Mouse (Mus musculus): Measurements from ENCODE around the gene Sardh. TPM values are rescaled to one million over a fixed set of nuclear protein-coding genes. Genes with fewer than 3 reads are reported as not detected.

Sardh gene
- polyA plus RNA-seq, 1 experiment, result not detected

GRCm38 (mm10) chr2:27281771-27282170 is 33.6 kb upstream of the Sardh start:
- Histone ChIP-seq H3K4me3 (ENCODE audit: low read depth, low read length) (no peak overlapping the region), H3K27ac (ENCODE audit: insufficient read depth, low read length) (no peak overlapping the region), H3K4me1 (ENCODE audit: control insufficient read depth, insufficient read depth, low read length) (no peaks in the 10 kb centered on the region), H3K27me3 (ENCODE audit: control insufficient read depth, insufficient read depth, low read length, poor library complexity, severe bottlenecking) (no peaks in the 10 kb centered on the region), H3K9me3 (replicated peaks; ENCODE audit: control insufficient read depth, insufficient read depth, low read length, poor library complexity, severe bottlenecking) (no peaks in the 10 kb centered on the region), H3K36me3 (ENCODE audit: control insufficient read depth, insufficient read depth, low read length, poor library complexity, severe bottlenecking) (no peaks in the 10 kb centered on the region), H3K9ac (ENCODE audit: low read depth, poor library complexity, severe bottlenecking) (no peak overlapping the region)
- no peak for TF ChIP-seq CTCF (IDR thresholded peaks at IDR 0.05; ENCODE audit: low read depth, low read length)
- no peak for TF ChIP-seq POLR2A (IDR thresholded peaks at IDR 0.05; ENCODE audit: insufficient read depth, low read length)

- H3K4me1 ChIP-seq (ENCODE audit: control insufficient read depth, insufficient read depth, low read length), result no peaks in the 10 kb centered on the region
- H3K27ac ChIP-seq (ENCODE audit: insufficient read depth, low read length), result no peak overlapping the region
- H3K9ac ChIP-seq (ENCODE audit: low read depth, poor library complexity, severe bottlenecking), result no peak overlapping the region
- no peak overlapping the region for H3K4me3 ChIP-seq (ENCODE audit: low read depth, low read length)
- no peaks in the 10 kb centered on the region for H3K9me3 ChIP-seq (replicated peaks; ENCODE audit: control insufficient read depth, insufficient read depth, low read length, poor library complexity, severe bottlenecking)
- H3K27me3 ChIP-seq (ENCODE audit: control insufficient read depth, insufficient read depth, low read length, poor library complexity, severe bottlenecking), result no peaks in the 10 kb centered on the region
- TF ChIP-seq EP300 (IDR thresholded peaks at IDR 0.05; ENCODE audit: insufficient read depth, low read depth, low read length) (no peak), CTCF (IDR thresholded peaks at IDR 0.05; ENCODE audit: low read depth, low read length) (peak; percentile 65)
- no peaks in the 10 kb centered on the region for H3K36me3 ChIP-seq (ENCODE audit: control insufficient read depth, insufficient read depth, low read length, poor library complexity, severe bottlenecking)
These were observed 32.9 kb upstream of the Sardh start for GRCm38 (mm10) chr2:27280920-27281611.

GRCm38 (mm10) chr2:27278859-27279258 is 30.7 kb upstream of the Sardh start:
- H3K27me3 ChIP-seq (ENCODE audit: control insufficient read depth, insufficient read depth, low read length, poor library complexity, severe bottlenecking), result no peaks in the 10 kb centered on the region
- no peak overlapping the region for H3K9ac ChIP-seq (ENCODE audit: low read depth, poor library complexity, severe bottlenecking)
- H3K36me3 ChIP-seq (ENCODE audit: control insufficient read depth, insufficient read depth, low read length, poor library complexity, severe bottlenecking), result no peaks in the 10 kb centered on the region
- no peak overlapping the region for H3K4me3 ChIP-seq (ENCODE audit: low read depth, low read length)
- TF ChIP-seq POLR2A (IDR thresholded peaks at IDR 0.05; ENCODE audit: insufficient read depth, low read length) (no peak), CTCF (IDR thresholded peaks at IDR 0.05; ENCODE audit: low read depth, low read length) (no peak), EP300 (IDR thresholded peaks at IDR 0.05; ENCODE audit: insufficient read depth, low read depth, low read length) (no peak)
- H3K4me1 ChIP-seq (ENCODE audit: control insufficient read depth, insufficient read depth, low read length), result no peaks in the 10 kb centered on the region
- H3K27ac ChIP-seq (ENCODE audit: insufficient read depth, low read length), result no peak overlapping the region
- H3K9me3 ChIP-seq (replicated peaks; ENCODE audit: control insufficient read depth, insufficient read depth, low read length, poor library complexity, severe bottlenecking), result no peaks in the 10 kb centered on the region

- H3K4me1 ChIP-seq (ENCODE audit: control insufficient read depth, insufficient read depth, low read length), result no peaks in the 10 kb centered on the region
- no peak for TF ChIP-seq POLR2A (IDR thresholded peaks at IDR 0.05; ENCODE audit: insufficient read depth, low read length)
- TF ChIP-seq CTCF (IDR thresholded peaks at IDR 0.05; ENCODE audit: low read depth, low read length), result no peak
- no peak for TF ChIP-seq EP300 (IDR thresholded peaks at IDR 0.05; ENCODE audit: insufficient read depth, low read depth, low read length)
- no peak overlapping the region for H3K27ac ChIP-seq (ENCODE audit: insufficient read depth, low read length)
- no peaks in the 10 kb centered on the region for H3K36me3 ChIP-seq (ENCODE audit: control insufficient read depth, insufficient read depth, low read length, poor library complexity, severe bottlenecking)
- H3K4me3 ChIP-seq (ENCODE audit: low read depth, low read length), result no peak overlapping the region
- H3K9me3 ChIP-seq (replicated peaks; ENCODE audit: control insufficient read depth, insufficient read depth, low read length, poor library complexity, severe bottlenecking), result no peaks in the 10 kb centered on the region
- H3K9ac ChIP-seq (ENCODE audit: low read depth, poor library complexity, severe bottlenecking), result no peak overlapping the region
- H3K27me3 ChIP-seq (ENCODE audit: control insufficient read depth, insufficient read depth, low read length, poor library complexity, severe bottlenecking), result no peaks in the 10 kb centered on the region
These were observed 20.2 kb upstream of the Sardh start for GRCm38 (mm10) chr2:27268325-27268724.

- Histone ChIP-seq H3K27me3 (ENCODE audit: control insufficient read depth, insufficient read depth, low read length, poor library complexity, severe bottlenecking) (no peaks in the 10 kb centered on the region), H3K4me1 (ENCODE audit: control insufficient read depth, insufficient read depth, low read length) (no peaks in the 10 kb centered on the region), H3K9ac (ENCODE audit: low read depth, poor library complexity, severe bottlenecking) (no peak overlapping the region), H3K27ac (ENCODE audit: insufficient read depth, low read length) (no peak overlapping the region), H3K36me3 (ENCODE audit: control insufficient read depth, insufficient read depth, low read length, poor library complexity, severe bottlenecking) (no peaks in the 10 kb centered on the region), H3K4me3 (ENCODE audit: low read depth, low read length) (no peak overlapping the region), H3K9me3 (replicated peaks; ENCODE audit: control insufficient read depth, insufficient read depth, low read length, poor library complexity, severe bottlenecking) (no peaks in the 10 kb centered on the region)
- TF ChIP-seq CTCF (IDR thresholded peaks at IDR 0.05; ENCODE audit: low read depth, low read length) (no peak), POLR2A (IDR thresholded peaks at IDR 0.05; ENCODE audit: insufficient read depth, low read length) (no peak), EP300 (IDR thresholded peaks at IDR 0.05; ENCODE audit: insufficient read depth, low read depth, low read length) (no peak)
These were observed 17.7 kb upstream of the Sardh start for GRCm38 (mm10) chr2:27265819-27266218.

GRCm38 (mm10) chr2:27262984-27263383 is 14.8 kb upstream of the Sardh start:
- H3K9me3 ChIP-seq (replicated peaks; ENCODE audit: control insufficient read depth, insufficient read depth, low read length, poor library complexity, severe bottlenecking), result no peaks in the 10 kb centered on the region; the same call in 1 of the 2 replicates
- H3K9ac ChIP-seq (ENCODE audit: low read depth, poor library complexity, severe bottlenecking), result no peak overlapping the region
- H3K4me1 ChIP-seq (ENCODE audit: control insufficient read depth, insufficient read depth, low read length), result no peaks in the 10 kb centered on the region
- H3K36me3 ChIP-seq (ENCODE audit: control insufficient read depth, insufficient read depth, low read length, poor library complexity, severe bottlenecking), result no peaks in the 10 kb centered on the region
- TF ChIP-seq EP300 (IDR thresholded peaks at IDR 0.05; ENCODE audit: insufficient read depth, low read depth, low read length), result no peak
- TF ChIP-seq CTCF (IDR thresholded peaks at IDR 0.05; ENCODE audit: low read depth, low read length), result no peak
- TF ChIP-seq POLR2A (IDR thresholded peaks at IDR 0.05; ENCODE audit: insufficient read depth, low read length), result no peak
- no peak overlapping the region for H3K27ac ChIP-seq (ENCODE audit: insufficient read depth, low read length)
- no peaks in the 10 kb centered on the region for H3K27me3 ChIP-seq (ENCODE audit: control insufficient read depth, insufficient read depth, low read length, poor library complexity, severe bottlenecking)
- H3K4me3 ChIP-seq (ENCODE audit: low read depth, low read length), result no peak overlapping the region
